Mouse (Mus musculus) myocyte (in vitro differentiated cells): ENCODE measurements around the gene Mical3.

Experiments
- CEBPB ChIP-seq: IDR thresholded peaks from 2 replicates; pipeline ENCODE4 v1.6.1; 2011; ENCODE audit warnings: mild to moderate bottlenecking, moderate library complexity; ENCODE audit not compliant: poor library complexity, insufficient read depth, severe bottlenecking
- E2F4 ChIP-seq: IDR thresholded peaks from one replicate; pipeline ENCODE4 v1.6.1; 2011; ENCODE audit warnings: mild to moderate bottlenecking, control low read depth, moderate library complexity; ENCODE audit not compliant: insufficient read depth
- MAX ChIP-seq: IDR thresholded peaks from one replicate; pipeline ENCODE4 v1.6.1; 2011; ENCODE audit warnings: low read depth, mild to moderate bottlenecking, control low read depth
- MYOD1 ChIP-seq, 3 experiments: IDR thresholded peaks; one replicate each; pipeline ENCODE4 v1.6.1; 2011; ENCODE audit warnings: control low read depth in 2 of 3, low read depth in 2 of 3, mild to moderate bottlenecking in 2 of 3, moderate library complexity in 1 of 3; ENCODE audit not compliant: insufficient read length in 2 of 3, control insufficient read depth in 1 of 3
- MYOG ChIP-seq, 3 experiments: IDR thresholded peaks; one replicate each; pipeline ENCODE4 v1.6.1; 2011; ENCODE audit warnings: control low read depth in 2 of 3, low read depth in 2 of 3, mild to moderate bottlenecking in 2 of 3; ENCODE audit not compliant: insufficient read length in 2 of 3, control insufficient read depth in 1 of 3, insufficient read depth in 1 of 3
- POLR2A ChIP-seq: IDR thresholded peaks from one replicate; pipeline ENCODE4 v1.6.1; 2011; ENCODE audit warnings: low read depth, mild to moderate bottlenecking, control low read depth, moderate library complexity; ENCODE audit not compliant: insufficient read length
- POLR2AphosphoS2 ChIP-seq: IDR thresholded peaks from one replicate; pipeline ENCODE4 v1.6.1; 2011; ENCODE audit warnings: low read depth, control low read depth; ENCODE audit not compliant: insufficient read length
- REST ChIP-seq: IDR thresholded peaks from one replicate; pipeline ENCODE4 v1.6.1; 2011; ENCODE audit warnings: mild to moderate bottlenecking, control low read depth, moderate library complexity; ENCODE audit not compliant: insufficient read depth, insufficient read length
- SRF ChIP-seq: IDR thresholded peaks from one replicate; pipeline ENCODE4 v1.6.1; 2011; ENCODE audit warnings: low read depth; ENCODE audit not compliant: control insufficient read depth, insufficient read length
- TCF12 ChIP-seq: IDR thresholded peaks from one replicate; pipeline ENCODE4 v1.6.1; 2011; ENCODE audit warnings: mild to moderate bottlenecking, control low read depth; ENCODE audit not compliant: poor library complexity, insufficient read depth, severe bottlenecking
- TCF3 ChIP-seq: IDR thresholded peaks from one replicate; pipeline ENCODE4 v1.6.1; 2011; ENCODE audit warnings: low read depth, control low read depth; ENCODE audit not compliant: insufficient read length
- USF1 ChIP-seq: IDR thresholded peaks from one replicate; pipeline ENCODE4 v1.6.1; 2011; ENCODE audit warnings: low read depth, mild to moderate bottlenecking, control low read depth, moderate library complexity

- TF ChIP-seq MAX (no peak), POLR2AphosphoS2 (no peak), POLR2A (no peak), USF1 (no peak), MYOG (IDR thresholded peaks at IDR 0.05; ENCODE audit: control insufficient read depth in 1 of 3, insufficient read depth in 1 of 3, insufficient read length in 2 of 3, low read depth in 2 of 3) (no peak), TCF12 (no peak), SRF (no peak), REST (no peak), MYOD1 (IDR thresholded peaks at IDR 0.05; ENCODE audit: control insufficient read depth in 1 of 3, insufficient read length in 2 of 3, low read depth in 2 of 3) (no peak), E2F4 (no peak), CEBPB (no peak), TCF3 (no peak)
Observed at GRCm38 (mm10) chr6:121069156-121069555, 61.6 kb downstream of the Mical3 start.
